Mouse (Mus musculus) left cerebral cortex, adult 11 months (tissue): ENCODE measurements around the gene Gm17078.
"Not testable (repeated sequence)": the region's sequence is repeated elsewhere in the genome, so short reads cannot be mapped to it uniquely, and the experiment has no call there.

Source experiments
- DNase-seq: peaks from one replicate; pipeline ENCODE4 v3.0.0; 2022; ENCODE audit warnings: low spot score

Gm17078 gene

DNA sequence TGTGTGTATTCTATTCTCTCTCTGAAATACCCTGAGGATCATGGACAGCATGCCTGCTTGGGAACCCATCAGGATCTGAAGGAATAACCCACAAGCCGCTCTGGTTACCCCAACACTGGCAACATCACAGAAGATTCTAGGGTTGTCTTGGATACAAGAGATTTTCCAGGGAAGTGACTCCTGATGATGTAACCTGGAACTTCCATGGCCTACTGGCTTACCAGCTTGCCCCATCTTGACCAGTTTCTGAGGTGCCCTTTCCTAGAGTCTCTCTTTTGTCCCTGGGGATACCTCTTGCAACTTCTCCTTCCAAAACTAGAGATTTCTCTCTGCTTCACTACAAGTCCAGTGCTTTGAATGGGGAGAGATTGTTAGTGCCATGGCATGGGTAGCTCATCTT is at the start of gene Gm17078:
Gene Gm17078 (minus strand): TSS at position 101 of the 400 bp plus-strand sequence.
- no peak for DNase-seq

GRCm38 (mm10) chr14:51635566-51635965 is 24.5 kb upstream of the Gm17078 start, which contains the start of gene Gm4181:
Gm4181 (minus strand) TSS chr14:51635666.
- not testable (repeated sequence) for DNase-seq

DNA sequence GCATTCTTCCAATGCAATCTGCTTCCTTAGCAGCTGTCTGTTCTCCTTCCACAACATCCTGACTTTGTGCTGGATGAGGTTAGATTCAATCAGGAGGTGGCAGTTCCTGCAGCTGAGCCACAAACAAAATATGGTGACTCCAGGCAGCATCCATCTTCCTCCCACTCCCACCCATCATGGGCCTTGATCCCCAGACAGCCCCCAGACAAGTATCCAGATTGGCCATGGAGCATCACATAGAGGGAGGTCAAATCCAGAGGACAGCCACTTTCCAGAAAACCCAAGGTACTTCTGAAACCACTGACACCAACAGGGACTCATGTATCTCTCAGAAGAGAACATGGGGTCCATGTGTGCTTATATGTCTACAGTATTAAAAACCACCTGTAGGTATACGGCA is 21.3 kb upstream of the Gm17078 start:
- not testable (repeated sequence) for DNase-seq

DNA sequence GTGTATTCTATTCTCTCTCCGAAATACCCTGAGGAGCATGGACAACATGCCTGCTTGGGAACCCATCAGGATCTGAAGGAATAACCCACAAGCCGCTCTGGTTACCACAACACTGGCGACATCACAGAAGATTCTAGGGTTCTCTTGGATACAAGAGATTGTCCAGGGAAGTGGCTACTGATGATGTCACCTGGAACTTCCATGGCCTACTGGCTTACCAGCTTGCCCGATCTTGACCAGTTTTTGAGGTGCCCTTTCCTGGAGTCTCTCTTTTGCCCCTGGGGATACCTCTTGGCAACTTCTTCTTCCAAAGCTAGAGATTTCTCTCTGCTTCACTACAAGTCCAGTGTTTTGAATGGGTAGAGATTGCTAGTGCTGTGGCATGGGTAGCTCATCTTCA is 19.1 kb downstream of the Gm17078 start, which contains the start of gene Gm17174:
Gene Gm17174 (minus strand): TSS at position 101 of the 400 bp plus-strand sequence.
- DNase-seq: not testable (repeated sequence)

- not testable (repeated sequence) for DNase-seq
These were observed 37.1 kb downstream of the Gm17078 start, which contains the start of gene Gm17175 for GRCm38 (mm10) chr14:51573963-51574362. Gm17175 (minus strand) TSS chr14:51574063.
